Mouse (Mus musculus) cortical plate, adult 2 months (tissue): ENCODE measurements at regions not wholly inside any gene's neighbourhood (a gene's known extent, or its start where the extent isn't known, plus 50 kb on each side); places are given as distances from the start of the nearest gene placed in this dataset.

Experiments used
- H3K27ac ChIP-seq: fragments of 200-500 bp; 2 replicates; pipeline ENCODE4 v1.5.1; 2012; ENCODE audit warnings: low read length, control low read depth, inconsistent platforms; ENCODE audit not compliant: insufficient read depth
- H3K4me1 ChIP-seq: fragments of 200-500 bp; 2 replicates; pipeline ENCODE4 v1.6.1; 2011; ENCODE audit warnings: low read length; ENCODE audit not compliant: control insufficient read depth, insufficient read depth
- H3K4me3 ChIP-seq: fragments of 200-500 bp; 2 replicates; pipeline ENCODE4 v1.5.1; 2011; ENCODE audit warnings: mild to moderate bottlenecking, low read length, control low read depth; ENCODE audit not compliant: insufficient read depth
- CTCF ChIP-seq: fragments of 200-500 bp; IDR thresholded peaks from 2 replicates; pipeline ENCODE4 v1.5.1; 2011; ENCODE audit warnings: mild to moderate bottlenecking, control low read depth, low read length; ENCODE audit not compliant: insufficient read depth; ENCODE audit errors: extremely low read depth
- POLR2A ChIP-seq: fragments of 200-500 bp; IDR thresholded peaks from 2 replicates; pipeline ENCODE4 v1.6.1; 2011; ENCODE audit warnings: mild to moderate bottlenecking, low read length, control low read depth; ENCODE audit not compliant: insufficient read depth; ENCODE audit errors: extremely low read depth

DNA sequence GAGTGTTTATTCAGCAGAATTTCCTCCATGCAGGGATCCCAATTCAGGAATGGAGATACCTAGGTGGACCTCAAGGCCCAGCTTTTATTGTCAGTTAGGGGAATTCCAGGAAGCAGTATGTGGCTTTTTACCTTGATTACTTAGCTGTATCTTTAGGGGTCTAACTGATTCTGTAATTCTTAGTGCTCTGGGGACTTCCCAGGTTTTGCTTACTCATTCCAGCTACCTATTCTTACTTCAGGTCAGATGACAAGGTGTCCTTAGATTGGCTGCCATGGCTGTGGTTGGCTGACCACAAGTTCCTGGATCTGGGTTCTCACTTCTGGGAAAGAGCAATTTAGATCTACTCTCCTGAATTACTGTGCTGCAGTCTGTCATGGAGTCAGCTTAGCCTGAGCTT lies 235.2 kb upstream of the Ptprz1 start:
- no peaks in the 10 kb centered on the region for H3K4me1 ChIP-seq
- no peak overlapping the region for H3K27ac ChIP-seq
- H3K4me3 ChIP-seq: no peak overlapping the region
- no peak for TF ChIP-seq CTCF
- no peak for TF ChIP-seq POLR2A

DNA sequence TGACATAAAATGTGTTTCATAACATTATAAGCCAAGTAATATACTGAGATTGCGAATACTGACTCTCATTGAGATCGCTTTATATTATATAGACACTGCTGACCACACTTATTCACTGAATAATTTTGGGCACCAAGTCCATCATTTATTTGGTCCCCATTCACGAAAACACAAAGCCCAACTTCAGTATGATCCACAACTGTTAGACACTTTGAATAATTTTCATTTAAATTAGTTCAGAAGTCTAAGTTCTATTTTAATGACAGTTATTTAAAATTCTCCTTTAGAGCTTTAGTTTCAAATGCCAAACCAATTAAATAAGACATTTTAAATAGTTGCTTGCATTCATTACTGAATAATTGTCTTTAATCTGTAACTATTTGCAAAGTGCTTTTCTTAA lies 240.2 kb upstream of the Ptprz1 start:
- Histone ChIP-seq H3K27ac (no peak overlapping the region), H3K4me3 (no peak overlapping the region), H3K4me1 (no peaks in the 10 kb centered on the region)
- TF ChIP-seq CTCF (no peak), POLR2A (no peak)

DNA sequence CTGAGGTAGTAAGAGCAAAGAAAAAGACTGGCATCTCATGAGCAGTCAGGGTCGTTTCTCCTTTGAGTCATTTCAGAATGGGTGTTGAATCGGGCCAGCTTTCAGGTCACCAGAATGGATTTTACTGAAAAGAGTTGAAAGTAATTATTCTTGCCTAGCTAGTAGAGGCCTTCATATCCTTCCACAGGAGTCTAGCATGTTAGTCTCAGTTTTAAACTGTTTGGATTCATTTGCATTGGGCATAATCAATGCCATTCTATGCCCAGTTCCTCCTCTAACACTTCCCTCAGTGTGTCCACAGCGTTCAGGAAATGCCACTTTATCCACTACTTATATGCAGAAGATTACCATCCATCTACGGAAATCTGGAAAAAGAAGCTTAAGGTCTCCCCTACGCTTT lies 240.6 kb upstream of the Ptprz1 start:
- no peaks in the 10 kb centered on the region for H3K4me1 ChIP-seq
- no peak overlapping the region for H3K27ac ChIP-seq
- no peak overlapping the region for H3K4me3 ChIP-seq
- TF ChIP-seq CTCF (no peak), POLR2A (no peak)

DNA sequence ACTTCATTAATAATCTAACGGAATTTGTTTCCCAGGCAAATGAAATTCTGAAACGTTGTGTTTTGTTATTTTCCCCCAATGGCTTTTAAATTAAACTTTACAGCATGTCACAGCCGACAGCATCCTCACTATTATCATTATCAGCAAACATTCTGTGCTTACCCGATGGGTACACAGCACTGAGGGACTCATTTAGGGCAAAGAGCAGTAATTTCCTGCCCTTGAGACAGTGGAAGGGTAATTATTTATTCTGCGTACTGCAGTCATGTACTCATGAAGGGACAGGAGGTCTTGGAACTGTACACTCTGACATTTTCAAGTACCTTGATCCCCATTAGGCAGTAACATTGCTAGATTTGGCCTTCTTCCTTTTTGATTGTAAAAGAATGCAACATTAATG lies 235.5 kb upstream of the Fam3c start:
- Histone ChIP-seq H3K4me3 (no peak overlapping the region), H3K27ac (no peak overlapping the region), H3K4me1 (no peaks in the 10 kb centered on the region)
- TF ChIP-seq CTCF (no peak), POLR2A (no peak)

DNA sequence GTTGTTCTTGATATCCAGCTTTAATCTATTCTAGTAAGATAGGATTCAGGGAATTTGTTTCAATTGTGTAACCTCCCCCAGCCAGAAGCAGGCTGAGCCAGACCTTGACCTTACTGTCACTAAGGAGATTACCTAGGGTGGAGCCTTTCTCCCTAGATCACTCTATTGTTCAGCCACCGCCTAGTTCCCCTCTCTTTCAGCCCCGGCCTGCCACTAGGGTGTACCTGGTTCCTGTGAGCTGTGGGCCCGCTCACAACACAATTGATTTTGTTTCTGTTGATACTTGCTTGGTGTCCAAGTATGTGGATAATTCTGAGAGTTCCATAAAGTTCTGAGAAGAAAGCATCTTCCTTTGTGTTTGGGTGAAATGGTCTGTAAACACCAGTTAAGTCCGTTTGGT lies 228.8 kb upstream of the Fam3c start:
- no peak overlapping the region for H3K27ac ChIP-seq
- H3K4me1 ChIP-seq: no peaks in the 10 kb centered on the region
- H3K4me3 ChIP-seq: no peak overlapping the region
- TF ChIP-seq CTCF (no peak), POLR2A (no peak)

DNA sequence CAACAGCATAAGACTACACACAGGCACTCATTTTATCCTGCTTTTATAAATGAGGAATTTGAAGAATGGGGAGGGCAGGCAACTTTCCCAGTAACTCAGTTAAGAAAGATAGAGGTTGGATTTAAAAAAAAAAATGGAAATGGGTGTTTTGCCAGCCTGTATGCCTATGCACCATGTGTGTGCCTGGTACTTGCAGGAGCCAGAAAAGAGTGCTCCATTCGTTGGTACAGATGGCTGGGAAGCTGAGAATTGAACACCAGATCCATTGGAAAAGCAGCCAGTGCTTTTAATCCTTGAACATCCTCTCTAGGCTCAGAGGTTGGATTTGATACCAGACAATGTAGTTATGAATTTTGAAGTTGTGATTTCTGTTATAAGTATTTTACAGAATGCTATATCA lies 216.9 kb upstream of the Fam3c start:
- no peak overlapping the region for H3K4me3 ChIP-seq
- TF ChIP-seq POLR2A: no peak
- no peak for TF ChIP-seq CTCF
- no peak overlapping the region for H3K27ac ChIP-seq
- H3K4me1 ChIP-seq: no peaks in the 10 kb centered on the region

DNA sequence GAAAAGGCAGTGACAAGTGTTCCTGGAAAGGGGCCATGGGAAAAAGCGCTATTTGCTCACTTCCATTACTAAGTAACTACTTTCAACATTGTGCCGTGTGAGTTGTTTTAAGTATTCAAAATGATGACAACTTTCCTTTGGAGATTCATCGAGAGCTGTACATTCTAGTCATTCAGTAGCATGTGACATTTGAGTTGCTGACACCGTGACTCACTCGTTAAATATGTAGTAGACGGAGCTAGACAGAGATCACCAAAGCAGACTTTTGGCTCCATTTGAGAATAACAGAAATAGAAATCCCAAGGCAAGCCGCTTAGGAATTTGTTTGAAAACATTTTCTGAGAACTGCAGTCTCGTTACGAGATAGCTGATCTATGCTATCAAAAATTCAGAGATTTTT lies 211.8 kb upstream of the Fam3c start:
- no peak overlapping the region for H3K27ac ChIP-seq
- H3K4me3 ChIP-seq: no peak overlapping the region
- no peak for TF ChIP-seq POLR2A
- TF ChIP-seq CTCF: no peak
- no peaks in the 10 kb centered on the region for H3K4me1 ChIP-seq

DNA sequence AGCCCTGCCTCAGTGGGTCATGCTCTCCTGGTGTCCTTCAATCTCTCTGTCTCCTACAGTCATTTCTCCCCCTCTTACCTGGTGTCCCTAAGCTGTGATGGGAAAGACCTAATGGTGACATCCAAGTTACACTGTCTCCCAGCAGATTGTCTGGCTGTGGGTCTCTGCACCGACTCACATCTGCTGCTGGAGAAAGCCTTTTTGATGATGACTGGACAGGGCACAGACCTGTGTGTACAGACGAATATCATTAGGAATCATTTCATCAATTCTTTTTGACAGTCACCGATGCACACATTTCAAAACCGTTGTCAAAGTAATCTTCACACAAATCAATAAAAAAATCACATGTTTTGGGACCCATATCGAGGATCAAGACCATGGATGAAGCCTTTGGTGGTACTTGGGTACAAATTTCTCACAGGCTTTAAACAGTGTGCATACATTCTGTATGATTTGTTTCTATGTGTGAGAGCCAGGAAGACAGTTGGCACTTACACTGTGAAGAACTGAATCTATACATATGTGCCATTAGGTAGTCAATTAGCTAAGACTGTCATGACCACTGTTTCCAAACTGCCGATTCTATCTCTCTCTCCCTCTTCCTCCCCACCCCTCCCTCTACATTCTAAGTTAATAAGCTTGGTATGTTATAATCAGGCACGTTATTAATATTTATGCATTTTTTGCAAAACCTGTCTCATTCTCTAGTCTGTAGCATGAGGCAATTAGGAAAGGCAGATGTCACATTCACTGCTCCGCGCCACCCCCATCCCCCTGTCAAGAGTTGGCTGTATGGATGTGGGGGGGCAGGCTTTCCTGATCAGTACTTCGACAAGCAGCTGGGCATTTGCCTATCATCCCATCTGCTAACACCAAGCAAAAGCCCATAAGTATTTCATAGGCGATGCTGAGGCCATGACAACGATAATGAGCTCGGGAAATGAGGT lies 192.5 kb upstream of the Fam3c start:
- no peak for TF ChIP-seq CTCF
- TF ChIP-seq POLR2A: no peak
- Histone ChIP-seq H3K4me3 (no peak overlapping the region), H3K4me1 (no peaks in the 10 kb centered on the region), H3K27ac (no peak overlapping the region)

DNA sequence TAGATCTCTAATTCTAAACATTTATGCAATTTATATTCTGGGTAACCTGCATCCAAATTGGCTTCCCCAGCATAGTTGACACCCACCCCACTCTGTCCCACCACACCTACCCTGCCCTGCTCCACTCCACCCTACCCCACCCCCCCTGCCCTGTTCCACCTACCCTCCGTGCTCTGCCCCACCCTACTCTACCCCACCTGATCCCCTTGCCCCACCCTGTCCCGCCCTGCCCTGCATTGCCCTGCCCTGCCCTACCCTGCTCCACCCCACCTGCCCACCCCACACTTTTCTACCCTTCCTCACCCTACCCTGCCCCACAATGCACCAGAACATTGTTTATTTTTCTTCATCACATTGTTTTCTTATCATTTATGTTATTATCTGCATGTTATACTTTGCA lies 185.6 kb upstream of the Fam3c start:
- H3K4me3 ChIP-seq: no peak overlapping the region

DNA sequence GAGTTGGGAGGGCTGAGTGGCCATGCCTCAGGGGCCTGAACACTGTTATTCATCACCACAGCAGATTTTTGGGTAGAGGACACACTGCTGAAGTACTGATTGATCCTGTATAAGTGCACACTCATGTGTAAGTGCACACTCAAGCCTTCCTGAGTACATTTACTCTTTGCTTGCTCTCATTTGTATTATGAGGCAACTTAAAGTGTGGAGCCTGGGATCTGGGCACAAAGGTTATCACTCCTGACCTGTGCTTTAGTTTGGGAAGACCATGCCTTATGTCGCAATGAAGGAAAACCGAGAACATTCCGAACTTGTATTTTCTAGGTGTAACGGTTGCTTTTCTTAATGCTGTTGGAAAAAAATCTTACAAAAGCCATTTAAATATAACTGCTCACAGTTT lies 182.2 kb upstream of the Fam3c start:
- Histone ChIP-seq H3K4me3 (no peak overlapping the region), H3K4me1 (no peaks in the 10 kb centered on the region), H3K27ac (no peak overlapping the region)
- TF ChIP-seq POLR2A (no peak), CTCF (no peak)

More for the DNA sequence above, 185.6 kb upstream of the Fam3c start:
- no peak for TF ChIP-seq POLR2A
- H3K4me1 ChIP-seq: no peaks in the 10 kb centered on the region
- no peak overlapping the region for H3K27ac ChIP-seq

DNA sequence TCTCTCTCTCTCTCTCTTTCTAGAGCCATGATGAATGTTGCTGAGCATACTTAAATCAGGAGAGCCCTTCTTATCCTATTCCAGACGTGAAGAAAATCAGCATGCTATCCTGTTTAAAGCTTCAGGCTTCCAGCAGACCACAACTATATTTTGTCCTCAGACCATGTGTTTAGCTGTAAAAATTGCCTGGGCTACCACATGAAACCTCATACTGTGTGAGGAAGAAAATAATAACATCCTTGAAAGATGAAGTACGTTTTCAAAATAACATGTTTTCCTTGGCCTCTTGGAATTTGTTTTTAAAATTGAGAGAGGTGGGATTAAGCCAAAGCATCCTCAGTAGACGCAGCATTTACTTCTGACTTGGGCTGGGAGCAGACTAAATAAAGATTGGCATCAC lies 168.3 kb upstream of the Fam3c start:
- TF ChIP-seq CTCF: no peak
- no peak for TF ChIP-seq POLR2A
- Histone ChIP-seq H3K4me3 (no peak overlapping the region), H3K4me1 (no peaks in the 10 kb centered on the region), H3K27ac (no peak overlapping the region)
